Comparison of ENCODE assay signal across 10 mouse cellular contexts in genomic region chr1:188660882-188661281, GRCm38 (mm10).
DNase-seq lines count a peak whose midpoint lies in the region; ATAC-seq lines count a peak whose summit lies in the region.
"Had no signal": no experiment of that assay in that cellular context is flagged by ENCODE, and none has a peak within 500 bp of the region (broad histone marks: within the 10 kb centered on the region; RNA-seq: fewer than 3 reads in every experiment).

No protein-coding gene starts in this region.

- H3K4me3 ChIP-seq in forebrain, embryonic 12.5 days (replicated peaks): peak overlapping the region; percentile 19
- H3K4me3 ChIP-seq in hindbrain, embryonic 12.5 days: peak overlapping the region; percentile 22
- H3K4me3 ChIP-seq in midbrain, embryonic 12.5 days: peak overlapping the region; percentile 23
- H3K4me3 ChIP-seq: erythroblast, embryonic 14.5 days had no signal

- DNase-seq in left cerebral cortex, postnatal 10 days (ENCODE audit: extremely low spot score in 1 of 2, low spot score in 2 of 2): peak; percentile 19 to 30
- no peak for DNase-seq in left cerebral cortex, postnatal 25 days (ENCODE audit: low spot score in 2 of 2)
- no peak for DNase-seq in cerebellum, adult 9-11 months
- no peak for DNase-seq in right cerebral cortex, postnatal 14 days
- DNase-seq in gastrocnemius, postnatal 10 days: no peak

- no peaks in the 10 kb centered on the region for H3K9me3 ChIP-seq in forebrain, embryonic 12.5 days
- H3K9me3 ChIP-seq in hindbrain, embryonic 12.5 days (replicated peaks): no peaks in the 10 kb centered on the region
- no peaks in the 10 kb centered on the region for H3K9me3 ChIP-seq in midbrain, embryonic 12.5 days

- under 1% methylated on average over 8 of the region's 8 CpGs for WGBS in forebrain, embryonic 12.5 days
- under 1% methylated on average over 8 of the region's 8 CpGs for WGBS in hindbrain, embryonic 12.5 days
- 1% methylated on average over 8 of the region's 8 CpGs for WGBS in midbrain, embryonic 12.5 days

- H3K36me3 ChIP-seq in forebrain, embryonic 12.5 days (replicated peaks): no peaks in the 10 kb centered on the region
- no peaks in the 10 kb centered on the region for H3K36me3 ChIP-seq in hindbrain, embryonic 12.5 days
- no peaks in the 10 kb centered on the region for H3K36me3 ChIP-seq in midbrain, embryonic 12.5 days

- H3K27ac ChIP-seq in forebrain, embryonic 12.5 days: peak overlapping the region; percentile 60
- H3K27ac ChIP-seq in hindbrain, embryonic 12.5 days: peak overlapping the region; percentile 62; the same call in 1 of the 2 replicates
- H3K27ac ChIP-seq in midbrain, embryonic 12.5 days (replicated peaks): peak overlapping the region; percentile 11

- H3K27me3 ChIP-seq in forebrain, embryonic 12.5 days: no peaks in the 10 kb centered on the region
- no peaks in the 10 kb centered on the region for H3K27me3 ChIP-seq in hindbrain, embryonic 12.5 days
- H3K27me3 ChIP-seq in midbrain, embryonic 12.5 days: 0 out of 2 replicates have a peak, but pooled peaks cover 9% of the 10 kb centered on the region
- H3K27me3 ChIP-seq: CH12.LX had no signal

- ATAC-seq in forebrain, embryonic 12.5 days (ENCODE audit: low FRiP score): peak; percentile 81; the same call in 1 of the 2 replicates
- ATAC-seq in hindbrain, embryonic 12.5 days (ENCODE audit: low FRiP score): peak; percentile 72
- ATAC-seq in midbrain, embryonic 12.5 days (ENCODE audit: low FRiP score, low read depth): peak; percentile 61

- H3K9ac ChIP-seq in forebrain, embryonic 12.5 days: 0 out of 2 replicates have a peak overlapping the region, but pooled peaks have one; percentile 8
- peak overlapping the region; percentile 27; the same call in 1 of the 2 replicates for H3K9ac ChIP-seq in hindbrain, embryonic 12.5 days
- H3K9ac ChIP-seq in midbrain, embryonic 12.5 days (replicated peaks): no peak overlapping the region

- H3K4me2 ChIP-seq in forebrain, embryonic 12.5 days: peak overlapping the region; percentile 50
- peak overlapping the region; percentile 53 for H3K4me2 ChIP-seq in hindbrain, embryonic 12.5 days (replicated peaks)
- peak overlapping the region; percentile 49 for H3K4me2 ChIP-seq in midbrain, embryonic 12.5 days (replicated peaks)

- intact Hi-C loops in left cerebral cortex, postnatal 10 days (cut with DNase I): no loop called here
- intact Hi-C loops in left cerebral cortex, postnatal 25 days (cut with DNase I): no loop called here

- peaks cover 39% of the 10 kb centered on the region for H3K4me1 ChIP-seq in forebrain, embryonic 12.5 days
- H3K4me1 ChIP-seq in hindbrain, embryonic 12.5 days: peaks cover 20% of the 10 kb centered on the region
- H3K4me1 ChIP-seq in midbrain, embryonic 12.5 days: peaks cover 30% of the 10 kb centered on the region

Comparison
In these comparisons a context has a peak if more than half of its experiments do, and no peak if none do; other contexts are left out.
1. DNase-seq: peak in left cerebral cortex, postnatal 10 days (2 of 2); none in left cerebral cortex, postnatal 25 days (0 of 2), cerebellum, adult 9-11 months (single experiment), right cerebral cortex, postnatal 14 days (single experiment) and gastrocnemius, postnatal 10 days (single experiment).
2. H3K27ac ChIP-seq: peak in every context shown above with its lines; median percentile 62 in hindbrain, embryonic 12.5 days; 60 in forebrain, embryonic 12.5 days; 11 in midbrain, embryonic 12.5 days.
3. Peak in every context shown above with its lines, with median percentiles within 50 percentile points of each other: ATAC-seq, H3K4me2 ChIP-seq and H3K4me3 ChIP-seq.